Mouse (Mus musculus) embryonic facial prominence, embryonic 12.5 days (tissue): ENCODE results near the gene Hs3st3b1. TPM values are rescaled to one million over a fixed set of nuclear protein-coding genes. Genes with fewer than 3 reads are reported as not detected.
A peak's percentile ranks its signal among the peaks of the same experiment; 100 is the strongest.

Experiments
- ATAC-seq: fragments of 200-750 bp; cut with Nextera tagmentation; 2 replicates; pipeline ENCODE4 v1.8.0; 2017; ENCODE audit not compliant: insufficient number of reproducible peaks, insufficient read depth, low FRiP score, low TSS enrichment
- H3K27ac ChIP-seq: fragments of 300-500 bp; sonication (generic); 2 replicates; pipeline ENCODE4 v1.5.1; 2016; ENCODE audit warnings: mild to moderate bottlenecking
- H3K27me3 ChIP-seq: fragments of 300-500 bp; sonication (generic); 2 replicates; pipeline ENCODE4 v1.6.1; 2016; ENCODE audit warnings: mild to moderate bottlenecking, moderate library complexity
- H3K36me3 ChIP-seq: fragments of 300-500 bp; sonication (generic); 2 replicates; pipeline ENCODE4 v1.6.1; 2016; ENCODE audit warnings: mild to moderate bottlenecking
- H3K4me1 ChIP-seq: fragments of 300-500 bp; sonication (generic); 2 replicates; pipeline ENCODE4 v1.6.1; 2016
- H3K4me2 ChIP-seq: fragments of 300-500 bp; sonication (generic); replicated peaks from 2 replicates; pipeline ENCODE4 v1.6.1; 2016; ENCODE audit warnings: mild to moderate bottlenecking, moderate library complexity
- H3K4me3 ChIP-seq: fragments of 300-500 bp; sonication (generic); 2 replicates; pipeline ENCODE4 v1.5.1; 2016; ENCODE audit warnings: mild to moderate bottlenecking
- H3K9ac ChIP-seq: fragments of 300-500 bp; sonication (generic); 2 replicates; pipeline ENCODE4 v1.6.1; 2016; ENCODE audit warnings: mild to moderate bottlenecking, moderate library complexity
- H3K9me3 ChIP-seq: fragments of 300-500 bp; sonication (generic); 2 replicates; pipeline ENCODE4 v1.6.1; 2016; ENCODE audit warnings: mild to moderate bottlenecking, moderate library complexity
- WGBS: fragments of 180-500 bp; shearing (Covaris S2); methylation state at CpG from one replicate; pipeline ENCODE4 v1.1.7; 2016; 5-methylcytosine and 5-hydroxymethylcytosine counted together
- polyA plus RNA-seq: library from polyadenylated mRNA; unstranded; fragments of >200 nt; fragmentation: Nextera tagmentation; extraction: Ambion mirVana; gene quantifications from 2 replicates; pipeline ENCODE4 v1.2.1, GENCODE M21; 2016

The Hs3st3b1 gene
- polyA plus RNA-seq, 1 experiment from 2014 or later, result 22.9 TPM

DNA sequence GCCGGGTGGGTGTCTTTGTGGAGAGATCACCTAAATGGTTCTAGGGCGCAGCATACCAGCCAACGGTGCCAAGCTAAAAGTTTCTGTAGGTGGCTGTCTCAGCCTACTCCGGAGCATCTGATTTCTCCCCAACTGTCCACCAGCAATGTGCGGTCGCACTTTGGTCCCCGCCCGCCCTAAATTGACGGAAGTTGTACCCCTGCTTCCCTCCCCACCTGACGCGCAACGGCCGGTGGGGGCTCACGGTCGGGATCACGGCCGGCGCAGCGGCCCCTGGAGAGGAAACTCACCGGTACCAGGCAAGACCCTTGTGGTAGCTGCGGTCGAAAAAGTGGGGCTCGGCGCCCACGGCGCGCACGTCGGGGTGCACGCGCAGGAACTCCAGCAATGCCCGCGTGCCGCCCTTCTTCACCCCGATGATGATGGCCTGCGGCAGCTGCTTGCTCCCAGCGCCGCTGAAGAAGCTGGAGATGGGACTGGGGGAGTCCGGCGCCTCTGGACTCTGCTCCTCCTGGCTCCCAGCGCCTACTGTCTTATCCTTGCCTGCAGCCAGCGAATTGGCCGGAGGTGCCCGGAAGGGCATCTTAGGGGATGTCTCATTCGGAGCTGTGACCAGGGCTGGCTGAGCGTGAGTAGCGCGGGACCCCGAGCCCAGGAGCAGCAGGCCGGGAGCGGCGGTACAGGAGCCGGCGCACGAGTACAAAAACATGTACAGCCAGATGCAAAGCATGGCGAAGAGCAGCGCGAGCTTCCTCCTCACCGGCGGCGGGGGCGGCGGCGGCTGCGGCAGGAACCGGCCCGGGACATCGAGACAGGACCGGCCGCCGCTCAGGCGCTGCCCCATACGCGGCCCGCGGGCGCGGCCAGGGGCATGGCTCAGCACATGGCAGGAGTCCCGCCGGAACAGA is 792 bp downstream of the Hs3st3b1 start:
- no peaks in the 10 kb centered on the region for H3K9me3 ChIP-seq
- H3K4me1 ChIP-seq, result peaks cover 32% of the 10 kb centered on the region
- peak overlapping the region; percentile 85 for H3K4me2 ChIP-seq
- WGBS, result under 1% methylated on average over 80 of the region's 80 CpGs
- H3K27ac ChIP-seq, result peak overlapping the region; percentile 73
- H3K4me3 ChIP-seq, result peak overlapping the region; percentile 64
- H3K27me3 ChIP-seq, result peaks cover 39% of the 10 kb centered on the region
- no peaks in the 10 kb centered on the region for H3K36me3 ChIP-seq
- ATAC-seq, result no peak
- H3K9ac ChIP-seq, result peak overlapping the region; percentile 82

DNA sequence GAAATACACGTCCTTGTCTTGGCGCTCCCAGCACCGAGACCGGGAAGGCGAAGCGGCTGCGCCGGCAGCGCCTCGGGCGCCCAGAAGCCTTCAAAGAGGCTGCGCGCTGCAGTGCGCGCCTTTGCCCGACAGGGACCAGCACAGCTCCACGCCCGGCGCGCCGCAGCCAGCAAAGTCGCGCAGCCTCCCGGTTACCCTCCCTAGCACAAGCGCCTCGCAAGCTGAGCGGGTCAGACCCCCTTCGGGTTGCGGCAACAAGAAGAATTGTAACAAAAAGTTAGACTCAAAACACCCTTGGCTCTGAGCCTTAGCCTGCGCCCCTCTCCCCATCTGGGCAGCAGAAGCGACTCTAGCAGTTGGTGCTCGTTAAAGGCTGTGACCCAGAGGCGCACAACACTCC is 1.6 kb downstream of the Hs3st3b1 start:
- Histone ChIP-seq H3K9me3 (no peaks in the 10 kb centered on the region), H3K4me2 (peak overlapping the region; percentile 85), H3K4me1 (peaks cover 32% of the 10 kb centered on the region), H3K27ac (peak overlapping the region; percentile 73), H3K9ac (peak overlapping the region; percentile 82), H3K36me3 (no peaks in the 10 kb centered on the region), H3K27me3 (peaks cover 31% of the 10 kb centered on the region), H3K4me3 (peak overlapping the region; percentile 64)
- ATAC-seq, result peak; percentile 50; the same call in 1 of the 2 replicates
- under 1% methylated on average over 33 of the region's 33 CpGs for WGBS

DNA sequence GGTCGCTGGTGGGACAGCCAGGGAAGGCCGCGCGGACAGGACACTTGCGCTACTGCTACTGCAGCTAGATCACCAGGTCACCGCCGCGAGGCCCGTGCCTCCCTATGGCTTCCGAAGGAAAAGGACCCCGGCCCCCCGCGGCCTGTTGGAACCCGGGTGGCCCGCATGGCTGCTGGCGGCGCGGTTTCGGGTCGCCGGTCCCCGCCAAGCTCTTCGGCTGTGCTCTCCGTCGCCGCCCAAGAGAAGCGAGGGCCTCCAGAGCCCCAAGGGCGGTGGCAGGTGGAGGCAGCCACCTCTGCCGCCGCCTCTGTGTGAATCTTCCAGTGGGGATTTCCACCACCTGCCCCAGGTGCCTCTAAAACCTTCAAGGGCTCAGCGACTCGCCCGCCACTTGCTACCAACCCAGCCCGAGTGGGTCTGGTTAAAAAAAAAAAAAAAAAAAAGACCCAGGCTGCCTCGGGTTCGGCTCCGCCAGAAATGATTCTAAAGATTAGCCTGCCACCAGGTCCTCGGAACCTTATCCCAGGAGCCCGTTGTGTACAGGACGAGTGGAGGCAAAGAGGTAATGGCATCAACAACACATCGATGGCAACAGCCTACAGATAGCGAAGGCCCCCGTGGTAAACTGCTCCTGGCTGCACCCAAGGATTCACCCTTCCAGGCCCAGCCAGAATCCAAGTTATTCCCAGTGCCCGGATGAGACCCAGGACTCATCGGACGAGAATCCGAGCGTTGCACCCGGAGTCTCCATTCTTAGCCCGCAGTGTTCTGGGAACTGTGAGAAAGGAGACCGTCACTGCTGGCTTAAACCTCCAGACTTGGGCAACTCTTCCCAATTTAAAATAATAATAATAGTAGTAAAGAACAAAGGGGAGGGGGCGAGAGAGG is 2.6 kb downstream of the Hs3st3b1 start:
- H3K9ac ChIP-seq, result peak overlapping the region; percentile 82
- peak overlapping the region; percentile 64 for H3K4me3 ChIP-seq
- no peak overlapping the region for H3K27ac ChIP-seq
- no peak for ATAC-seq
- H3K36me3 ChIP-seq, result no peaks in the 10 kb centered on the region
- WGBS, result 1% methylated on average over 52 of the region's 52 CpGs
- H3K9me3 ChIP-seq, result no peaks in the 10 kb centered on the region
- peaks cover 21% of the 10 kb centered on the region for H3K27me3 ChIP-seq
- H3K4me1 ChIP-seq, result peaks cover 26% of the 10 kb centered on the region
- peak overlapping the region; percentile 85 for H3K4me2 ChIP-seq

GRCm38 (mm10) chr11:63918321-63919105 is 3.6 kb downstream of the Hs3st3b1 start:
- Histone ChIP-seq H3K36me3 (no peaks in the 10 kb centered on the region), H3K27ac (no peak overlapping the region), H3K9ac (peak overlapping the region; percentile 82), H3K9me3 (no peaks in the 10 kb centered on the region), H3K4me3 (peak overlapping the region; percentile 64), H3K27me3 (peaks cover 17% of the 10 kb centered on the region), H3K4me2 (peak overlapping the region; percentile 85), H3K4me1 (peaks cover 23% of the 10 kb centered on the region)
- 16% methylated on average over 17 of the region's 17 CpGs for WGBS
- ATAC-seq, result no peak

GRCm38 (mm10) chr11:63917561-63917960 is 4.5 kb downstream of the Hs3st3b1 start:
- Histone ChIP-seq H3K4me2 (peak overlapping the region; percentile 85), H3K9ac (no peak overlapping the region), H3K27ac (no peak overlapping the region), H3K27me3 (peaks cover 13% of the 10 kb centered on the region), H3K4me3 (peak overlapping the region; percentile 64), H3K36me3 (no peaks in the 10 kb centered on the region), H3K4me1 (peaks cover 23% of the 10 kb centered on the region), H3K9me3 (no peaks in the 10 kb centered on the region)
- ATAC-seq, result no peak
- WGBS, result 23% methylated on average over 6 of the region's 6 CpGs

DNA sequence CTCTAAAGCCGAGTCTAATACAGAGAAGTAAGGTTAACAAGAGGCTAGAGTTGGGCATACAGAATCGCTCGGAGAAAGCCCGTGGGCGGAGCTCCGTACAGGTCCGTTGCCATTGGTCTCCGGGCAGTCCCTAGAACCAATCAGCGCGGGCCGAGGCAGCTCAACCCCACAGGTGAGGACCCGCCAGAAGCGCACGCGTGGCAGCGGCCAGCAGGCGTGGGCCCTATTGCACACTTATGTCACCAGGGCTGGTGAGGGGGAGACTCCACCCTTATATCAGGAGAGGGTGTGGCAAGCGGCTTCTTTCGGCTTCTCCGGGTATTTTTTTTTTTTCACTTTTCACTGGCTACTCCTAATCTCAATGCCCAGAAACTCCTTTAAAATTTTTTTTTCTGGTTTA is 7.7 kb downstream of the Hs3st3b1 start:
- 2% methylated on average over 20 of the region's 20 CpGs for WGBS
- H3K27me3 ChIP-seq, result peaks cover 9% of the 10 kb centered on the region
- H3K4me3 ChIP-seq, result peak overlapping the region; percentile 26
- peak overlapping the region; percentile 6; the same call in 1 of the 2 replicates for H3K9ac ChIP-seq
- peak overlapping the region; percentile 51 for H3K4me2 ChIP-seq
- H3K36me3 ChIP-seq, result no peaks in the 10 kb centered on the region
- ATAC-seq, result peak; percentile 81; the same call in 1 of the 2 replicates
- H3K9me3 ChIP-seq, result no peaks in the 10 kb centered on the region
- H3K4me1 ChIP-seq, result peaks cover 32% of the 10 kb centered on the region
- no peak overlapping the region for H3K27ac ChIP-seq

DNA sequence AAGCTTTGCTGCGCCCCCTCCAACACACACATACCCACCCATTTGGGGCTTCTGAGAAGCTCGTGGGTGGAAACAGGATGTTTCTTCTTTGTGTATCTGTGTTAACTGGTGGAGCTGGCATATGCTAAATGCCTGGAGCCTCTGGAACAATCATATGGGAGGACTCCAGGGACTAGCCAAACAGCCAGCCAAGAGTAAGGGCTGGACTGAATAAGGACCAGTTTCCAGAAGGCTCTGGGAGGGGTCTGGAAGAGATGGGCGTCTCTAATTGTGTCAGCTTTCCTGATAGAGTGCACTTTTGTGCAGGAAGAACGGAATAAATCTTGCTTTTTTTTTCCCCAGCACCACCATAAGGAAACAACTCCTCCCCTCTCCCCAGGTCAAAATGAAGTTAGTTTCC is 8.2 kb downstream of the Hs3st3b1 start:
- 31% methylated on average over 4 of the region's 4 CpGs for WGBS
- peak overlapping the region; percentile 6; the same call in 1 of the 2 replicates for H3K9ac ChIP-seq
- no peak for ATAC-seq
- H3K4me2 ChIP-seq, result peak overlapping the region; percentile 51
- H3K36me3 ChIP-seq, result no peaks in the 10 kb centered on the region
- no peaks in the 10 kb centered on the region for H3K9me3 ChIP-seq
- H3K4me3 ChIP-seq, result peak overlapping the region; percentile 26
- H3K27ac ChIP-seq, result no peak overlapping the region
- H3K4me1 ChIP-seq, result peaks cover 29% of the 10 kb centered on the region
- H3K27me3 ChIP-seq, result peaks cover 8% of the 10 kb centered on the region

- no peak overlapping the region for H3K9ac ChIP-seq
- H3K4me3 ChIP-seq, result no peak overlapping the region
- no peak for ATAC-seq
- H3K9me3 ChIP-seq, result no peaks in the 10 kb centered on the region
- no peaks in the 10 kb centered on the region for H3K36me3 ChIP-seq
- no peak overlapping the region for H3K4me2 ChIP-seq
- no peaks in the 10 kb centered on the region for H3K27me3 ChIP-seq
- H3K27ac ChIP-seq, result no peak overlapping the region
- 51% methylated on average over 5 of the region's 5 CpGs for WGBS
- H3K4me1 ChIP-seq, result peaks cover 15% of the 10 kb centered on the region; the same call in 1 of the 2 replicates
Measured at GRCm38 (mm10) chr11:63911001-63911400, 11.1 kb downstream of the Hs3st3b1 start.

DNA sequence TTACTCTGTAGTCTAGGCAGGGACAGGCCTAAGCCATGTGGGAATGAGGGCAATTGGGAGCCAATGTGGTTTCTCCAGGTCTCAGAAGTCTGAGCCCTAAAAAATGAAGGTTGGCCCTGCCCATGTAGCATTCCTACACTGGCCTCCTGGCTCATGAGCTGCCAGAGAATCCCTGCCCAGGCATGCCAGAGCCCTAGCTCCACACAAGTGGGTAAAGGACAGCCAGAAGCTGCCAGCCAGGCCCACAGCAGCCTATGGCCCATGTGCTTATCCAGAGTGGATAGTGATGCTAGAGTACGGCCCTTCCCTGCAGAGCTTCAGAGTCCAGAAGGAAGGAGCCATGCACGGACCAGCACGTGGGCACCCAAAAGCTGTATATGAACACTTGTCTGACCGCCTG is 12.1 kb downstream of the Hs3st3b1 start:
- Histone ChIP-seq H3K9me3 (no peaks in the 10 kb centered on the region), H3K27me3 (no peaks in the 10 kb centered on the region), H3K36me3 (no peaks in the 10 kb centered on the region), H3K9ac (no peak overlapping the region), H3K4me3 (no peak overlapping the region), H3K27ac (no peak overlapping the region), H3K4me1 (peaks cover 12% of the 10 kb centered on the region; the same call in 1 of the 2 replicates), H3K4me2 (no peak overlapping the region)
- WGBS, result 92% methylated on average over 4 of the region's 4 CpGs
- no peak for ATAC-seq

- Histone ChIP-seq H3K27me3 (no peaks in the 10 kb centered on the region), H3K4me2 (no peak overlapping the region), H3K27ac (no peak overlapping the region), H3K36me3 (no peaks in the 10 kb centered on the region), H3K9ac (no peak overlapping the region), H3K4me3 (no peak overlapping the region), H3K9me3 (no peaks in the 10 kb centered on the region), H3K4me1 (peaks cover 12% of the 10 kb centered on the region; the same call in 1 of the 2 replicates)
- 88% methylated on average over 4 of the region's 4 CpGs for WGBS
- ATAC-seq, result no peak
Measured at GRCm38 (mm10) chr11:63908500-63908899, 13.6 kb downstream of the Hs3st3b1 start.
